Mouse (Mus musculus): ENCODE results near the gene Cdk6. TPM values are rescaled to one million over a fixed set of nuclear protein-coding genes. Genes with fewer than 3 reads are reported as not detected.

Gene Cdk6
- total RNA-seq, 2 experiments from 2014 or later = 0.92 to 1.2 TPM

DNA sequence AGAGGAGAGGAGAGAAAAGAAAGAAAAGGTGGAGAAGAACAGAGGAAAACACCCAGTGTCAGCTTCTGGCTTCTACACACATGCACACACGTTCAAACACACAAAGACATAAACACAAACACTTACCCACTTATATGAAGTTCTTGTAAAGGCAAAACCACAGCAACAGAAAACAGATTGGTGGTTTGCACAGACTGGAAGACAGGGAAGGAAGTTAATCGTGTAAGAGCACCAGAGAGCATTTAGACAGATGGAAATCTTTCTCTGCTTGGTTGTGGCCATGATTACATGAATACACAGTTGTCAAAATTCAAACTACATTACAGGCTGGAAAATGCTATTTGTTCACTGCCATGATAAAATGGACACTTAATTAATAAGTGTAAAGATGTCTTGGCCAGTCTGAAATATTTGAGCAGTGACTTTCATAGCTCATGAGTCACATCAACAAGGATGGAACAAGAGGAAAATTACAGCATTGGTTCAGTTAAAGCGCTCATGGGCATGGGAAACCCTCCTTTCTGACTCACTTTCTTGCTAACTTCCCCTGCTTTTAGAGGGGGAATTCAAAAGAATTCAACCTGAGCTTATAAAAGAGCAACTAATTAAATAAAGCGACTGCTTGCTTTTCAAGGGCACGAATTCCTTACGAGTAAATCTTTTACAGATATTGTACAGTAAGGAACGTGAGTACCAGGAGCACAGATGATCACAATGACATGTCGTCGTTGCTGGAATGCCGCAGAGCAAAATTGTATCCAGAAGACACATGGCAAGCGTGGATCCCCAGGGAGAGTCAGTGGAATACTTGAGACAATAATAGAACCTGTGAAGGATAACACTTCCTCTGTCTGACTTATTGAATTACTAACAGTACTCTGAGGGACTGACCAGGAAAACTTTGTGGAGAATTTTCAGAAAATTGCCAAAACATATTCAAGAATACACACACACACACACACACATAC lies 197.5 kb downstream of the Cdk6 start:
- H3K27ac ChIP-seq = no peak overlapping the region
- no peak for DNase-seq
- no peak for TF ChIP-seq CTCF (IDR thresholded peaks at IDR 0.05)
- intact Hi-C loops (cut with DNase I) = no loop called here
- H3K4me3 ChIP-seq = no peak overlapping the region

- intact Hi-C loops (cut with DNase I) = loop anchor here (10.0 kb wide), 1 partner anchor 397 kb away; no protein-coding TSS in a partner anchor
- H3K4me3 ChIP-seq = no peak overlapping the region
- H3K27ac ChIP-seq = no peak overlapping the region
- no peak for DNase-seq
- TF ChIP-seq CTCF (IDR thresholded peaks at IDR 0.05) = no peak
Observed at GRCm38 (mm10) chr5:3541871-3542270, 200.6 kb downstream of the Cdk6 start.

GRCm38 (mm10) chr5:3543629-3544479 lies 202.6 kb downstream of the Cdk6 start, which contains the start of gene Fam133b:
Fam133b (plus strand) TSS chr5:3543833.
- Histone ChIP-seq H3K4me3 (peak within 1 kb of the TSS; percentile 99), H3K27ac (peak within 1 kb of the TSS; percentile 97)
- no peak; the same call in 1 of the 2 replicates for TF ChIP-seq CTCF (IDR thresholded peaks at IDR 0.05)
- DNase-seq = peak; percentile 98
- intact Hi-C loops (cut with DNase I) = loop anchor here (10.0 kb wide), 1 partner anchor 399 kb away; no protein-coding TSS in a partner anchor

GRCm38 (mm10) chr5:3544480-3544769 lies 203.1 kb downstream of the Cdk6 start:
- Histone ChIP-seq H3K27ac (peak overlapping the region; percentile 97), H3K4me3 (peak overlapping the region; percentile 99)
- DNase-seq = no peak
- no peak for TF ChIP-seq CTCF (IDR thresholded peaks at IDR 0.05)
- intact Hi-C loops (cut with DNase I) = loop anchor here (10.0 kb wide), 1 partner anchor 400 kb away; no protein-coding TSS in a partner anchor

- Histone ChIP-seq H3K4me3 (no peak overlapping the region), H3K27ac (no peak overlapping the region)
- TF ChIP-seq CTCF (IDR thresholded peaks at IDR 0.05) = no peak
- intact Hi-C loops (cut with DNase I) = loop anchor here (5.0 to 10.0 kb wide), 2 partner anchors 51 to 401 kb away; partner anchors contain the start of genes Pex1 and Rbm48
- no peak for DNase-seq
Observed at GRCm38 (mm10) chr5:3546226-3546625, 204.9 kb downstream of the Cdk6 start.

DNA sequence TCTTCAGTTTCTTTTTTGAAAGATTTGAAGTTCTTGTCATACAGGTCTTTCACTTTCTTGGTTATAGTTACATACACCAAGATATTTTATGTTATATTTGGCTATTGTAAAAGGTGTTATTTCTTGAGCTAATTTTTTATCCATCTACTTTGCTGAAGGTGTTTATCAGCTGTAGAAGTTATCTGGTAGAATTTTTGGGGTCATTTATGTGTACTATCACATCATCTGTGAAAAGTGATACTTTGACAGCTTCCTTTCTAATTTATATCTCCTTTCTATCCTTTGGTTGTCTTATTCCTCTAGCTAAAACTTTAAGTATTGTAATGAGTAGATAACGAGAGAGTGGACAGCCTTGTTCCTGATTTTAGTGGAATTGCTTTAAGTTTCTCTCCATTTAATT lies 210.2 kb downstream of the Cdk6 start:
- no peak for DNase-seq
- intact Hi-C loops (cut with DNase I) = no loop called here
- Histone ChIP-seq H3K4me3 (no peak overlapping the region), H3K27ac (no peak overlapping the region)
- TF ChIP-seq CTCF (IDR thresholded peaks at IDR 0.05) = no peak

DNA sequence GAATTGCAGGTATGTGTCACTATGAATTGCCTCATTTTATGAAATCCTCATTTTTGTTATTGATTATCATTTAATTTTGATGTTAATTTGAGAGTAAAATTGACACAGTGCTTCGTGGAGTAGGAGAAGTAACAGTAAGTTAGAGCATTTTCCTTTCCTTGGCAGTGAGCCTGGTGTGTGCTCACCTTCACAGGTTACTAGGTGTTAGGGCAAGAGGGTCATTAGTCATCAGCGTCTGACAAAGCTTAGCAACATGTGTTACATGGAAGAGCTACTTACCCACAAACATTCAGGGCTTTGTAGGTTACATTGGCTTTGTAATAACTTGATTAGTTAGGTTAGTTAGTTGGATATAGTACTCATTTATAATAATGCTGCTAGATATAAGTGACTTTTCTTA lies 212.9 kb downstream of the Cdk6 start:
- intact Hi-C loops (cut with DNase I) = no loop called here
- TF ChIP-seq CTCF (IDR thresholded peaks at IDR 0.05) = no peak
- H3K4me3 ChIP-seq = no peak overlapping the region
- DNase-seq = no peak
- no peak overlapping the region for H3K27ac ChIP-seq

DNA sequence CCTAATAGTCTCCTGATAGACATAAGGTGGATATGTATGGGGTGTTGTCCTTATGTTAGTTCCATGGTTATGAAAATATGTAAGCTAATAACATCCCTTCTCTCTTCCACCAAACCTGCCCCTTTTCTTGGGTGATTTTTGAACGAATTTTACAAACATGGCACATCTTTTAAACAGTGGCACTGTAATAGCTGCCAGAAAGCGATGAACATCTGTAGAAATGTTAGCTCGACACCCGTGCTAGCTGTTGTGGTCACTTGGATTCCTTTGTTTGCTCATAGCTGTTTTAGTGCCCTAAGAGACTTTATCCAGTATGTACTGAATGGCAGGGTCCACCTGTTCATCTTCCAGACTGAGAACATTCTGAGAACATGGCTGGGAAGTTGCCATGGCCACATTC lies 230.0 kb downstream of the Cdk6 start, which contains the start of gene 1700109H08Rik:
Gene 1700109H08Rik (plus strand): TSS at position 301 of the 400 bp plus-strand sequence.
- no peak for TF ChIP-seq CTCF (IDR thresholded peaks at IDR 0.05)
- intact Hi-C loops (cut with DNase I) = no loop called here
- no peak within 1 kb of the TSS for H3K27ac ChIP-seq

DNA sequence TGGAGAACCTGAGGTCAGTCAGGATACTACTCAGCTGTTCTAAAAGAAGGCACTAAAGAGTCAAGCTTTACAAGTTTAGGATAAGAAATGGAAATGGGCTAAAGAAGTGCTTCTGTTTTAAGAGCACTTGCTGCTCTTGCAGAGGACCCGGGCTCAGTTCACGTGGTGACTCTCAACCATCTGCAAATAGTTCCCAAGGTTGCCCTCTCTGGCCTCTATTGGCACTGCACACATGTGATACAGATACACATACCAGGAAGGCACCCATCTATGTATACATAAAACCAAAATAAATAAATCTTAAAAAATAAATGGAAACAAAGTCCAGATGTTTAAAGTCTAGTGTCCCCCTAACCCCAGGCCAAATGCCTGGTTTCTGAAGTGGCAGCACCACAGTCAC lies 233.5 kb downstream of the Cdk6 start:
- Histone ChIP-seq H3K27ac (no peak overlapping the region), H3K4me3 (no peak overlapping the region)
- intact Hi-C loops (cut with DNase I) = no loop called here
- no peak for DNase-seq
- no peak for TF ChIP-seq CTCF (IDR thresholded peaks at IDR 0.05)

More for the DNA sequence above, 230.0 kb downstream of the Cdk6 start, which contains the start of gene 1700109H08Rik:
- no peak for DNase-seq
- no peak within 1 kb of the TSS for H3K4me3 ChIP-seq

DNA sequence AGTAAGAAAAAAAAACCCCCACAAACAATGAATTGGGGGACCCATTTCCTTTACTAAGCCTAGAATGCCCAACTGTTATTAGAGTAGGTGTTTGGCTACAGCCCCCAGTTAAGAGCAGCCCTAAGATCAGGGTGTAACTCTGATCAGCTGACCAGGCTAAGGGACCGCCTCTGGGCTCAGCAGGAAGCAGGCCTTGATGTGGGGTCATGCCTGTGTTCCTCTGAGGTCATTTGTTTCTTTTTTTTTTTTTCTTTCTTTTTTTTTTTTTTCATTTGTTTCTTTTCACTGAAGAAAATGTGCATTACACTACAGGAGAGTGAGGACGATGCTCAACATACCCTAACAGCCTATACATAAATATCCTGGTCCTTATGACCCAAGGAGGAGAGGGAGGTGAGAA lies 236.7 kb downstream of the Cdk6 start:
- no peak for TF ChIP-seq CTCF (IDR thresholded peaks at IDR 0.05)
- H3K4me3 ChIP-seq = no peak overlapping the region
- DNase-seq = no peak
- intact Hi-C loops (cut with DNase I) = no loop called here
- no peak overlapping the region for H3K27ac ChIP-seq

DNA sequence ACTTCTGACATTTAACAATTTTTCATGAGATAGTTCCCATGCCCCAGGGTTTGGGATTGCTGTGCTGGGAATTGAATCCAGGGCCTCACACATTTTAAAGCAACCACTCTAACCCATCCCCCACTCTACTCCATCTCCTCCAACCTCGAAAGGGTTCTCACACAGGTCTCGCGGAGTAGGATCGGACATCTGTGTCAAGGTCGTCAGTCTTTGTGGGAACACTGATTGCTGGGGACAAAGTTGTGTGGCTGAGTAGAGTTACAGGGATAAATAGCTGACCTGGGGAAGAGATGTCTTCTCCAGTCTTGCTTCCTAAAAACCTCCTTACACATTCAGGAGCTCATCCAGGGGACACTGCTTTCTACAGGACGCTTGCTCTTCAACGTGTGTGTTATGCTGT lies 237.8 kb downstream of the Cdk6 start:
- no peak for DNase-seq
- no peak overlapping the region for H3K4me3 ChIP-seq

More for the DNA sequence above, 237.8 kb downstream of the Cdk6 start:
- no peak overlapping the region for H3K27ac ChIP-seq
- intact Hi-C loops (cut with DNase I) = no loop called here
- no peak for TF ChIP-seq CTCF (IDR thresholded peaks at IDR 0.05)

Other genes with a start within 250 kb of the Cdk6 start
- gene Fam133b, start 202.3 kb downstream of the Cdk6 start, total RNA-seq (2021) = 10 to 100 TPM; 14.5 to 15.7 TPM
- gene 1700109H08Rik, start 230.1 kb downstream of the Cdk6 start, total RNA-seq (2021) = 1 to 10 TPM; 5.0 to 6.1 TPM

All from gastrocnemius, adult 2 months (tissue).